Mouse (Mus musculus): Measurements from ENCODE around the gene Gripap1.

- no peak for TF ChIP-seq CTCF (IDR thresholded peaks at IDR 0.05; ENCODE audit: low read depth)
- no peak for TF ChIP-seq EP300 (IDR thresholded peaks at IDR 0.05; ENCODE audit: low read depth)
Measured at GRCm38 (mm10) chrX:7764657-7765280, 24.8 kb upstream of the Gripap1 start.

Measured in liver, embryonic 14.5 days (tissue).